Mouse (Mus musculus): Measurements from ENCODE around the gene Ppp1r16b. TPM values are rescaled to one million over a fixed set of nuclear protein-coding genes. Genes with fewer than 3 reads are reported as not detected.

Ppp1r16b gene
- polyA plus RNA-seq (2017; shearing (Covaris generic)) = 49.3 TPM

GRCm38 (mm10) chr2:158665098-158665497, at the start of gene Ppp1r16b:
Gene Ppp1r16b, plus strand, starts transcription at chr2:158665398.

GRCm38 (mm10) chr2:158624718-158625222, 40.4 kb upstream of the Ppp1r16b start, which contains the start of gene Actr5:
Gene Actr5, plus strand, starts transcription at chr2:158624888.

GRCm38 (mm10) chr2:158767742-158768339, 102.6 kb downstream of the Ppp1r16b start, which contains the start of gene Fam83d:
Gene Fam83d, plus strand, starts transcription at chr2:158768093.

DNA sequence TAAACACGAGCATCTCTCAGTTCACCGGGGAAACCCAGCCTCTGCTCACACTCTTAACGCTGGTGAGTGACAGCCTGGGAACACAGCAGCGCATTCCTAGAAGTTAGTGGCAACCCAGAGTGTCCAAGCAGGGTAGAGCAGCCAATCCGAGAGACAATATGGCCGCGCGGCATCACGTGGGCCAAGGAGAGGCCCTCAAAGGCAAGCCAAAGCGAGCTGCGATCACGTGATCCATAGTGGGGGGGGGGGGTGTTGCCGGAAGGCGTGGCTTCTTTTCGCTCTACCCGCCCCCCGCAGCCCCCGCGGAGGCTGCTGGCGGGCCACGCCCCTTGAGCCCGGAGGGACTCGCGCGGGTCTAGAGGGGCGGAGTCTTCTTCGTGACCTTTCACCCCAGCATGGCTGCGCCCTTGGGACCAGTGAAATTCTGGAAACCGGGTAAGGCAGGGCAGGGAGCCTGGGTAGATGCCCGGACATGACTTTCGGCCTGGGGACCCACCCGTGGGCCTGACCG, 129.4 kb downstream of the Ppp1r16b start, which contains the start of gene Dhx35:
TSS of gene Dhx35 (plus strand) at position 314 of the 511 bp plus-strand sequence.

Other genes starting within 250 kb of the Ppp1r16b start
- gene Adig, start 162.8 kb upstream of the Ppp1r16b start, polyA plus RNA-seq (2017; shearing (Covaris generic)) = not detected
- not detected for gene Arhgap40, start 152.6 kb upstream of the Ppp1r16b start, polyA plus RNA-seq (2017; shearing (Covaris generic))
- gene Slc32a1, start 54.6 kb upstream of the Ppp1r16b start, polyA plus RNA-seq (2017; shearing (Covaris generic)) = not detected
- 47.9 TPM for gene Actr5, start 40.5 kb upstream of the Ppp1r16b start, polyA plus RNA-seq (2017; shearing (Covaris generic))
- gene Fam83d, start 102.7 kb downstream of the Ppp1r16b start, polyA plus RNA-seq (2017; shearing (Covaris generic)) = 0.43 TPM
- 15.1 TPM for gene Dhx35, start 129.4 kb downstream of the Ppp1r16b start, polyA plus RNA-seq (2017; shearing (Covaris generic))